Mouse (Mus musculus) T-helper 17 cell (primary cell): Measurements from ENCODE around the gene Mia2.

Experiments used
- in situ Hi-C, 2 experiments: fragments of 300-600 bp; cut with MboI, MseI; formaldehyde crosslinking; loops; 1 replicate in 1 of 2; 2 replicates in 1 of 2; pipeline ENCODE4 v1.15.1; 2025; ENCODE audit warnings: high pct_unique_total_duplicates in 2 of 2

The Mia2 gene

GRCm38 (mm10) chr12:59086171-59086570 is 9.4 kb upstream of the Mia2 start:
- in situ Hi-C loops, result no loop called here

GRCm38 (mm10) chr12:59093543-59093942 is 2.1 kb upstream of the Mia2 start:
- in situ Hi-C loops, result no loop called here

- in situ Hi-C loops, result no loop called here
These were observed 9.2 kb downstream of the Mia2 start for GRCm38 (mm10) chr12:59104771-59105170.

- in situ Hi-C loops, result no loop called here
These were observed 10.3 kb downstream of the Mia2 start for GRCm38 (mm10) chr12:59105914-59106313.

- in situ Hi-C loops, result no loop called here
These were observed 10.9 kb downstream of the Mia2 start for GRCm38 (mm10) chr12:59106491-59106890.

- in situ Hi-C loops, result no loop called here
These were observed 12.3 kb downstream of the Mia2 start for GRCm38 (mm10) chr12:59107926-59108325.

- in situ Hi-C loops, result no loop called here
These were observed 21.6 kb downstream of the Mia2 start for GRCm38 (mm10) chr12:59117184-59117583.

GRCm38 (mm10) chr12:59125426-59125825 is 29.8 kb downstream of the Mia2 start:
- in situ Hi-C loops, result loop anchor here in 1 of 2 experiments (5.0 kb wide), 1 partner anchor 58 kb away; the partner anchor contains the start of gene Pnn

- in situ Hi-C loops, result loop anchor here in 1 of 2 experiments (5.0 kb wide), 1 partner anchor 61 kb away; the partner anchor contains the start of gene Pnn
These were observed 32.9 kb downstream of the Mia2 start for GRCm38 (mm10) chr12:59128501-59128900.

- in situ Hi-C loops, result loop anchor here in 1 of 2 experiments (5.0 kb wide), 1 partner anchor 62 kb away; the partner anchor contains the start of gene Pnn
These were observed 33.4 kb downstream of the Mia2 start for GRCm38 (mm10) chr12:59129038-59129437.

- in situ Hi-C loops, result loop anchor here in 1 of 2 experiments (5.0 kb wide), 1 partner anchor 62 kb away; the partner anchor contains the start of gene Pnn
These were observed 34.0 kb downstream of the Mia2 start for GRCm38 (mm10) chr12:59129592-59129991.

GRCm38 (mm10) chr12:59130249-59130648 is 34.6 kb downstream of the Mia2 start:
- in situ Hi-C loops, result no loop called here

GRCm38 (mm10) chr12:59130651-59131577 is 35.3 kb downstream of the Mia2 start:
- in situ Hi-C loops, result no loop called here

- in situ Hi-C loops, result no loop called here
These were observed 36.0 kb downstream of the Mia2 start for GRCm38 (mm10) chr12:59131578-59131946.

GRCm38 (mm10) chr12:59132462-59132861 is 36.9 kb downstream of the Mia2 start:
- in situ Hi-C loops, result no loop called here

- in situ Hi-C loops, result no loop called here
These were observed 37.3 kb downstream of the Mia2 start for GRCm38 (mm10) chr12:59132940-59133339.

GRCm38 (mm10) chr12:59133437-59133999 is 37.9 kb downstream of the Mia2 start:
- in situ Hi-C loops, result no loop called here

- in situ Hi-C loops, result loop anchor here in 1 of 2 experiments (5.0 kb wide), 1 partner anchor 37 kb away; no protein-coding TSS in a partner anchor
These were observed 39.5 kb downstream of the Mia2 start for GRCm38 (mm10) chr12:59135096-59135495.

GRCm38 (mm10) chr12:59135533-59136300 is 40.1 kb downstream of the Mia2 start:
- in situ Hi-C loops, result loop anchor here in 1 of 2 experiments (5.0 kb wide), 1 partner anchor 37 kb away; no protein-coding TSS in a partner anchor

GRCm38 (mm10) chr12:59137031-59137430 is 41.4 kb downstream of the Mia2 start:
- in situ Hi-C loops, result loop anchor here in 1 of 2 experiments (5.0 kb wide), 1 partner anchor 35 kb away; no protein-coding TSS in a partner anchor

GRCm38 (mm10) chr12:59139372-59139771 is 43.8 kb downstream of the Mia2 start:
- in situ Hi-C loops, result loop anchor here in 1 of 2 experiments (5.0 kb wide), 1 partner anchor 33 kb away; no protein-coding TSS in a partner anchor
